In the genomic region with DNA sequence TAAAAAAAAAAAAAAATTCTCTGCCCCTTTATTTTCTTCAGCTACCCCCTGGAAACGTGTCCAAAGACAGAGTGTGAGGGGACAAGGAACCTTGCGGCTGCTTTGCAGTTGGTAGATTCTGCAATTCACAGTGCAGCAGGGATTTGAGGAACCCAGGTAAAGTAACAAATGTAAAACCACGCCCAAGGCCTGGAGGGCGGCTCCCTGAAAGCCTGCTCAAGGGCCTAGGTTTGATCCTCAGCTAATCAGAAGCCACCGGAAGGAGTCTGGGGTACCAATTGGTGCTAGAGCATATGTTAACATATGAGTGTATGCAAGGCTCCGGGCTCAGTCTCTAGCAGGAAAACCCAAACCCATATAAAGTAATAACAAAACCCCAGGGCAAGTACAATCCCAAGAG, we compare ENCODE assay signal across 24 mouse cellular contexts. TPM values are rescaled to one million over a fixed set of nuclear protein-coding genes. Genes with fewer than 3 reads are reported as not detected.
DNase-seq lines count a peak whose midpoint lies in the region; ATAC-seq and TF ChIP-seq lines count a peak whose summit lies in the region.
"Had no signal": no experiment of that assay in that cellular context is flagged by ENCODE, and none has a peak within 500 bp of the region (broad histone marks: within the 10 kb centered on the region; RNA-seq: fewer than 3 reads in every experiment).

No protein-coding gene starts in this region.

- no peak overlapping the region for H3K9ac ChIP-seq in ES-E14 (ENCODE audit: insufficient read depth, low read depth, low read length, poor library complexity, severe bottlenecking)
- H3K9ac ChIP-seq: forebrain, postnatal 0 days; hindbrain, embryonic 13.5 days; limb, embryonic 12.5 days; liver, embryonic 14.5 days; midbrain, embryonic 12.5 days; neural tube, embryonic 15.5 days; stomach, embryonic 15.5 days had no signal

- H3K4me3 ChIP-seq in ES-E14 (ENCODE audit: insufficient read depth in 1 of 2, low read depth in 1 of 2, low read length in 2 of 2, poor library complexity in 1 of 2, severe bottlenecking in 1 of 2), result no peak overlapping the region
- H3K4me3 ChIP-seq: heart, adult 2 months; hindbrain, embryonic 13.5 days; layer of hippocampus, adult 2 months; limb, embryonic 12.5 days; midbrain, embryonic 12.5 days; neural tube, embryonic 15.5 days; stomach, embryonic 15.5 days had no signal

- intact Hi-C loops in left cerebral cortex, postnatal 14 days (cut with DNase I), result no loop called here

- H3K9me3 ChIP-seq in ES-E14 (ENCODE audit: control insufficient read depth, insufficient read depth, low read depth, low read length), result no peaks in the 10 kb centered on the region
- H3K9me3 ChIP-seq: hindbrain, embryonic 13.5 days; limb, embryonic 12.5 days; midbrain, embryonic 12.5 days; neural tube, embryonic 15.5 days; stomach, embryonic 15.5 days had no signal

- peak; percentile 34 for ATAC-seq in CD4-positive, CD25-positive, alpha-beta regulatory T cell, adult 4 months
- peak; percentile 21 for ATAC-seq in common myeloid progenitor, adult 5-6 weeks (replicated peaks; ENCODE audit: low read depth, poor library complexity, severe bottlenecking)
- peak; percentile 40 for ATAC-seq in megakaryocyte progenitor cell, adult 5-6 weeks (replicated peaks; ENCODE audit: poor library complexity)
- ATAC-seq: forebrain, postnatal 0 days; intestine, postnatal 0 days had no signal

- no peak for DNase-seq in ES-E14 (ENCODE audit: low read depth, low spot score)
- no peak for DNase-seq in left cerebral cortex, adult 9 months (ENCODE audit: low spot score in 2 of 2)
- DNase-seq in ovary, adult 18-20 months (ENCODE audit: low spot score), result no peak
- no peak for DNase-seq in left cerebral cortex, postnatal 14 days (ENCODE audit: low spot score in 2 of 2)
- no peak for DNase-seq in frontal cortex, postnatal 36 days (ENCODE audit: low spot score in 2 of 2)
- DNase-seq: adrenal gland, postnatal 10 days; cerebellum, adult 9-10 months; forebrain, postnatal 0 days; heart, adult 2 months; lung, postnatal 10 days; right cerebral cortex, adult 18-20 months had no signal

- in situ Hi-C loops in ES-E14 (cut with MboI; ENCODE audit: low sequenced_read_pairs in 2 of 2, unreplicated experiment in 2 of 2), result no loop called here

- no peak overlapping the region; the same call in 1 of the 2 replicates for H3K27ac ChIP-seq in ES-E14 (ENCODE audit: insufficient read depth, low read depth, low read length, poor library complexity, severe bottlenecking)
- H3K27ac ChIP-seq: heart, adult 2 months; hindbrain, embryonic 13.5 days; layer of hippocampus, adult 2 months; limb, embryonic 12.5 days; liver, embryonic 14.5 days; midbrain, embryonic 12.5 days; neural tube, embryonic 15.5 days; stomach, embryonic 15.5 days had no signal

- H3K36me3 ChIP-seq in ES-E14 (ENCODE audit: control insufficient read depth, insufficient read depth, low read length, poor library complexity, severe bottlenecking), result no peaks in the 10 kb centered on the region
- H3K36me3 ChIP-seq: hindbrain, embryonic 13.5 days; limb, embryonic 12.5 days; midbrain, embryonic 12.5 days; neural tube, embryonic 15.5 days; stomach, embryonic 15.5 days had no signal

- peaks cover 4 to 18% of the 10 kb centered on the region in 2 experiments for H3K4me1 ChIP-seq in ES-E14 (ENCODE audit: control insufficient read depth in 2 of 2, insufficient read depth in 2 of 2, low read length in 2 of 2, poor library complexity in 1 of 2)
- H3K4me1 ChIP-seq: hindbrain, embryonic 13.5 days; limb, embryonic 12.5 days; midbrain, embryonic 12.5 days; neural tube, embryonic 15.5 days; stomach, embryonic 15.5 days had no signal

TF ChIP-seq in ES-E14, 5 proteins besides CTCF, POLR2A, EP300 and RAD21:
- TF ChIP-seq ZNF384 (IDR thresholded peaks at IDR 0.05; ENCODE audit: low read depth, low read length), result peak; percentile 26; the same call in 1 of the 2 replicates
- no peak for TF ChIP-seq HCFC1 (IDR thresholded peaks at IDR 0.05; ENCODE audit: borderline replicate concordance, insufficient read depth, low read length)
- TF ChIP-seq MAFK (IDR thresholded peaks at IDR 0.05; ENCODE audit: insufficient read depth, low read depth, low read length), result no peak

RNA-seq across cellular contexts. Expression of gene Ninj2, which starts 9.7 kb away (rescaled TPM):
- polyA plus RNA-seq in CD4-positive, CD25-positive, alpha-beta regulatory T cell, adult 4 months (2017; shearing (Covaris generic)), result 1 to 10 TPM; 1.2 to 2.3 TPM
- total RNA-seq in ES-E14 (2012; rRNA removed), result 0.90 and 1.2 TPM in 2 replicates
- not detected in 2 replicates for total RNA-seq in common myeloid progenitor, adult 5-6 weeks (2017)
- total RNA-seq in megakaryocyte progenitor cell, adult 5-6 weeks (2015), result not detected in 2 replicates
- total RNA-seq in megakaryocyte progenitor cell, adult 5-6 weeks (2017), result not detected in 2 replicates
- total RNA-seq in left cerebral cortex, postnatal 14 days (2021), result under 1 TPM; 0.59 to 0.68 TPM
- total RNA-seq: adrenal gland, postnatal 10 days; forebrain, postnatal 0 days; gastrocnemius, adult 8-10 months; heart, adult 2 months had no signal
- polyA plus RNA-seq: forebrain, postnatal 0 days; heart, adult 2 months; heart, postnatal 0 days; hindbrain, embryonic 13.5 days; intestine, postnatal 0 days; limb, embryonic 12.5 days; midbrain, embryonic 12.5 days; stomach, embryonic 15.5 days had no signal

RNA-seq across cellular contexts. Expression of gene Wnk1, which starts 45.0 kb away (rescaled TPM):
- 100 to 1,000 TPM; 116 to 132 TPM for polyA plus RNA-seq in CD4-positive, CD25-positive, alpha-beta regulatory T cell, adult 4 months (2017; shearing (Covaris generic))
- total RNA-seq in ES-E14 (2012; rRNA removed), result 109 and 165 TPM in 2 replicates
- 237 and 332 TPM in 2 replicates for total RNA-seq in common myeloid progenitor, adult 5-6 weeks (2017)
- 225 and 297 TPM in 2 replicates for total RNA-seq in megakaryocyte progenitor cell, adult 5-6 weeks (2015)
- total RNA-seq in megakaryocyte progenitor cell, adult 5-6 weeks (2017), result 157 and 179 TPM in 2 replicates
- 100 to 1,000 TPM; 145 to 157 TPM for total RNA-seq in left cerebral cortex, postnatal 14 days (2021)
